In genomic region chr8:126307164-126307563, GRCm38 (mm10) we compare ENCODE assay signal across 16 mouse cellular contexts. TPM values are rescaled to one million over a fixed set of nuclear protein-coding genes. Genes with fewer than 3 reads are reported as not detected.
A peak's percentile ranks its signal among the peaks of the same experiment; 100 is the strongest.
DNase-seq lines count a peak whose midpoint lies in the region.
"Had no signal": no experiment of that assay in that cellular context is flagged by ENCODE, and none has a peak within 500 bp of the region (broad histone marks: within the 10 kb centered on the region; RNA-seq: fewer than 3 reads in every experiment).

No protein-coding gene starts in this region.

- intact Hi-C loops in left cerebral cortex, postnatal 4 days (cut with DNase I): no loop called here

- peak; percentile 36 to 47 for DNase-seq in cerebellum, postnatal 14 days
- no peak for DNase-seq in cerebellum, adult 11 months
- DNase-seq in left cerebral cortex, adult 18-20 months (ENCODE audit: low spot score in 2 of 2): peak; percentile 63 to 68
- no peak for DNase-seq in left cerebral cortex, adult 11 months (ENCODE audit: low spot score)
- peak; percentile 40 for DNase-seq in left cerebral cortex, postnatal 4 days
- DNase-seq in right cerebral cortex, postnatal 36 days (ENCODE audit: low spot score in 2 of 2): peak; percentile 28 to 60
- DNase-seq in MN1 (ENCODE audit: low spot score): no peak
- DNase-seq: adrenal gland, postnatal 25 days; gastrocnemius, adult 2 months; heart, adult 2 months; heart, postnatal 4 days; kidney, adult 11 months; kidney, postnatal 25 days; liver, embryonic 13.5 days; lung, adult 18-20 months; lung, postnatal 4 days had no signal

RNA-seq across cellular contexts. Expression of gene Slc35f3, which starts 8.8 kb away (rescaled TPM):
- 10 to 100 TPM; 34.9 to 37.9 TPM for total RNA-seq in left cerebral cortex, adult 18-20 months (2021)
- 10 to 100 TPM in 1 of 2 experiments, 1 to 10 TPM in 1; 9.2 to 10.7 TPM for total RNA-seq in left cerebral cortex, postnatal 4 days (2021)
- total RNA-seq: gastrocnemius, adult 2 months; heart, adult 2 months; heart, postnatal 4 days had no signal

Comparison
In these comparisons a context has a peak if more than half of its experiments do, and no peak if none do; other contexts are left out.
1. DNase-seq: peak in cerebellum, postnatal 14 days (2 of 2), left cerebral cortex, adult 18-20 months (2 of 2), left cerebral cortex, postnatal 4 days (single experiment) and right cerebral cortex, postnatal 36 days (2 of 2); none in cerebellum, adult 11 months (single experiment), left cerebral cortex, adult 11 months (single experiment) and MN1 (single experiment).